Mouse (Mus musculus) kidney, postnatal 4 days (tissue): ENCODE measurements around the gene Unc119b.
"Not testable (repeated sequence)": the region's sequence is repeated elsewhere in the genome, so short reads cannot be mapped to it uniquely, and the experiment has no call there.

ENCODE experiments used
- DNase-seq, 2 experiments: peaks; one replicate each; pipeline ENCODE4 v3.0.0; 2021; ENCODE audit warnings: mixed read lengths in 2 of 2

Unc119b gene

GRCm38 (mm10) chr5:115134234-115135165, at the start of gene Unc119b:
Gene Unc119b (minus strand): TSS chr5:115134975.
- peak; percentile 91 to 94 for DNase-seq

GRCm38 (mm10) chr5:115183482-115183881, 48.7 kb upstream of the Unc119b start:
- no peak for DNase-seq

- no peak for DNase-seq
Measured at GRCm38 (mm10) chr5:115182925-115183324, 48.1 kb upstream of the Unc119b start.

- DNase-seq: peak; percentile 71 to 80
Measured at GRCm38 (mm10) chr5:115181248-115181940, 46.6 kb upstream of the Unc119b start.

- no peak for DNase-seq
Measured at GRCm38 (mm10) chr5:115179596-115179995, 44.8 kb upstream of the Unc119b start.

- no peak for DNase-seq
Measured at GRCm38 (mm10) chr5:115177866-115178265, 43.1 kb upstream of the Unc119b start.

GRCm38 (mm10) chr5:115174554-115174953, 39.8 kb upstream of the Unc119b start:
- DNase-seq: no peak

- DNase-seq: peak; percentile 74 to 79
Measured at GRCm38 (mm10) chr5:115170150-115170549, 35.4 kb upstream of the Unc119b start.

GRCm38 (mm10) chr5:115168641-115169415, 34.1 kb upstream of the Unc119b start:
- DNase-seq: peak; percentile 49 to 56

- DNase-seq: peak; percentile 46 to 63
Measured at GRCm38 (mm10) chr5:115167396-115167795, 32.6 kb upstream of the Unc119b start.

GRCm38 (mm10) chr5:115166815-115167194, 32.0 kb upstream of the Unc119b start:
- DNase-seq: no peak

- DNase-seq: peak; percentile 45 to 67
Measured at GRCm38 (mm10) chr5:115165895-115166814, 31.4 kb upstream of the Unc119b start.

- DNase-seq: peak in 1 of 2 experiments; percentile 56
Measured at GRCm38 (mm10) chr5:115165351-115165750, 30.6 kb upstream of the Unc119b start.

GRCm38 (mm10) chr5:115164446-115164845, 29.7 kb upstream of the Unc119b start:
- not testable (repeated sequence) for DNase-seq

- peak; percentile 80 to 86 for DNase-seq
Measured at GRCm38 (mm10) chr5:115163563-115163962, 28.8 kb upstream of the Unc119b start.

GRCm38 (mm10) chr5:115161940-115162279, 27.1 kb upstream of the Unc119b start:
- not testable (repeated sequence) for DNase-seq

GRCm38 (mm10) chr5:115161064-115161939, 26.5 kb upstream of the Unc119b start:
- peak; percentile 54 to 67 for DNase-seq

GRCm38 (mm10) chr5:115160655-115161054, 25.9 kb upstream of the Unc119b start:
- no peak for DNase-seq

- no peak for DNase-seq
Measured at GRCm38 (mm10) chr5:115159165-115159564, 24.4 kb upstream of the Unc119b start.

- DNase-seq: peak; percentile 98 to 99
Measured at GRCm38 (mm10) chr5:115158040-115158983, 23.5 kb upstream of the Unc119b start, which contains the start of gene Mlec. Gene Mlec (minus strand): TSS chr5:115158179.
